Mouse (Mus musculus) limb, embryonic 15.5 days (tissue): ENCODE data around the gene Gdf11. TPM values are rescaled to one million over a fixed set of nuclear protein-coding genes. Genes with fewer than 3 reads are reported as not detected.

ENCODE experiments used
- ATAC-seq: fragments of 200-750 bp; cut with Nextera tagmentation; 2 replicates; pipeline ENCODE4 v1.8.0; 2017; ENCODE audit warnings: low read depth, moderate TSS enrichment; ENCODE audit not compliant: insufficient number of reproducible peaks, low FRiP score, low TSS enrichment
- H3K27ac ChIP-seq: fragments of 300-500 bp; sonication (generic); 2 replicates; pipeline ENCODE4 v1.5.1; 2015; ENCODE audit warnings: moderate library complexity, mild to moderate bottlenecking, inconsistent platforms
- H3K27me3 ChIP-seq: fragments of 300-500 bp; sonication (generic); 2 replicates; pipeline ENCODE4 v1.6.1; 2015; ENCODE audit warnings: inconsistent platforms
- H3K36me3 ChIP-seq: fragments of 300-500 bp; sonication (generic); 2 replicates; pipeline ENCODE4 v1.6.1; 2015; ENCODE audit warnings: inconsistent platforms
- H3K4me1 ChIP-seq: fragments of 300-500 bp; sonication (generic); 2 replicates; pipeline ENCODE4 v1.6.1; 2015; ENCODE audit warnings: inconsistent platforms
- H3K4me2 ChIP-seq: fragments of 300-500 bp; sonication (generic); 2 replicates; pipeline ENCODE4 v1.6.1; 2015; ENCODE audit warnings: mild to moderate bottlenecking, inconsistent platforms
- H3K4me3 ChIP-seq: fragments of 300-500 bp; sonication (generic); 2 replicates; pipeline ENCODE4 v1.5.1; 2015; ENCODE audit warnings: mild to moderate bottlenecking, inconsistent platforms
- H3K9ac ChIP-seq: fragments of 300-500 bp; sonication (generic); 2 replicates; pipeline ENCODE4 v1.6.1; 2015; ENCODE audit warnings: inconsistent platforms
- H3K9me3 ChIP-seq: fragments of 300-500 bp; sonication (generic); 2 replicates; pipeline ENCODE4 v1.6.1; 2016; ENCODE audit warnings: inconsistent platforms
- WGBS: fragments of 180-500 bp; shearing (Covaris S2); methylation state at CpG from one replicate; pipeline ENCODE4 v1.1.7; 2015; 5-methylcytosine and 5-hydroxymethylcytosine counted together
- polyA plus RNA-seq: library from polyadenylated mRNA; unstranded; fragments of >200 nt; fragmentation: Nextera tagmentation; extraction: Ambion mirVana; gene quantifications from 2 replicates; pipeline ENCODE4 v1.2.1, GENCODE M21; 2015

Gene Gdf11
- polyA plus RNA-seq, 1 experiment from 2014 or later, result 5.9 TPM

- H3K9ac ChIP-seq, result 0 out of 2 replicates have a peak overlapping the region, but pooled peaks have one; percentile 14
- H3K27ac ChIP-seq, result peak overlapping the region; percentile 62
- H3K4me2 ChIP-seq, result peak overlapping the region; percentile 80
- no peaks in the 10 kb centered on the region for H3K27me3 ChIP-seq
- H3K4me3 ChIP-seq, result peak overlapping the region; percentile 77
- WGBS, result under 1% methylated on average over 7 of the region's 7 CpGs
- peaks cover 38% of the 10 kb centered on the region for H3K4me1 ChIP-seq
- H3K36me3 ChIP-seq, result peaks cover 27% of the 10 kb centered on the region
- 0 out of 2 replicates have a peak, but pooled peaks have one; percentile 17 for ATAC-seq
- no peaks in the 10 kb centered on the region for H3K9me3 ChIP-seq
Measured at GRCm38 (mm10) chr10:128888941-128889827, 2.3 kb downstream of the Gdf11 start.

- ATAC-seq, result no peak
- peaks cover 53% of the 10 kb centered on the region for H3K36me3 ChIP-seq
- H3K9ac ChIP-seq, result no peak overlapping the region
- H3K27me3 ChIP-seq, result no peaks in the 10 kb centered on the region
- no peak overlapping the region for H3K4me3 ChIP-seq
- WGBS, result 90% methylated on average over 5 of the region's 5 CpGs
- no peak overlapping the region for H3K27ac ChIP-seq
- no peak overlapping the region for H3K4me2 ChIP-seq
- peaks cover 7% of the 10 kb centered on the region; the same call in 1 of the 2 replicates for H3K4me1 ChIP-seq
- H3K9me3 ChIP-seq, result no peaks in the 10 kb centered on the region
Measured at GRCm38 (mm10) chr10:128882067-128882466, 9.5 kb downstream of the Gdf11 start.

- Histone ChIP-seq H3K4me1 (no peaks in the 10 kb centered on the region), H3K9ac (no peak overlapping the region), H3K36me3 (peaks cover 44% of the 10 kb centered on the region), H3K4me2 (no peak overlapping the region), H3K27ac (no peak overlapping the region), H3K9me3 (no peaks in the 10 kb centered on the region), H3K27me3 (no peaks in the 10 kb centered on the region), H3K4me3 (no peak overlapping the region)
- ATAC-seq, result no peak
- 75% methylated on average over 2 of the region's 2 CpGs for WGBS
Measured at GRCm38 (mm10) chr10:128878811-128879210, 12.7 kb downstream of the Gdf11 start.

GRCm38 (mm10) chr10:128878291-128878690 lies 13.2 kb downstream of the Gdf11 start:
- no peak for ATAC-seq
- H3K4me3 ChIP-seq, result no peak overlapping the region
- H3K4me1 ChIP-seq, result no peaks in the 10 kb centered on the region
- no peak overlapping the region for H3K4me2 ChIP-seq
- no peaks in the 10 kb centered on the region for H3K27me3 ChIP-seq
- no peaks in the 10 kb centered on the region for H3K9me3 ChIP-seq
- H3K9ac ChIP-seq, result no peak overlapping the region
- H3K36me3 ChIP-seq, result peaks cover 49% of the 10 kb centered on the region
- no peak overlapping the region for H3K27ac ChIP-seq

- Histone ChIP-seq H3K4me1 (no peaks in the 10 kb centered on the region), H3K4me2 (no peak overlapping the region), H3K27ac (no peak overlapping the region), H3K4me3 (no peak overlapping the region), H3K36me3 (peaks cover 65% of the 10 kb centered on the region), H3K9ac (no peak overlapping the region), H3K27me3 (no peaks in the 10 kb centered on the region), H3K9me3 (no peaks in the 10 kb centered on the region)
- WGBS, result 84% methylated on average over 3 of the region's 3 CpGs
- ATAC-seq, result no peak
Measured at GRCm38 (mm10) chr10:128870341-128870740, 21.2 kb downstream of the Gdf11 start.

GRCm38 (mm10) chr10:128866518-128866917 lies 25.0 kb downstream of the Gdf11 start:
- Histone ChIP-seq H3K4me2 (no peak overlapping the region), H3K27me3 (no peaks in the 10 kb centered on the region), H3K9ac (no peak overlapping the region), H3K36me3 (peaks cover 49% of the 10 kb centered on the region), H3K9me3 (no peaks in the 10 kb centered on the region), H3K4me1 (no peaks in the 10 kb centered on the region), H3K4me3 (no peak overlapping the region), H3K27ac (no peak overlapping the region)
- 93% methylated on average over 1 of the region's 1 CpGs for WGBS
- no peak for ATAC-seq

- no peak overlapping the region for H3K4me2 ChIP-seq
- H3K9ac ChIP-seq, result no peak overlapping the region
- peaks cover 49% of the 10 kb centered on the region for H3K36me3 ChIP-seq
- no peaks in the 10 kb centered on the region for H3K9me3 ChIP-seq
- H3K27me3 ChIP-seq, result no peaks in the 10 kb centered on the region
- H3K27ac ChIP-seq, result no peak overlapping the region
- H3K4me1 ChIP-seq, result no peaks in the 10 kb centered on the region
- ATAC-seq, result no peak
- H3K4me3 ChIP-seq, result no peak overlapping the region
- 77% methylated on average over 3 of the region's 3 CpGs for WGBS
Measured at GRCm38 (mm10) chr10:128866042-128866441, 25.5 kb downstream of the Gdf11 start.

- no peaks in the 10 kb centered on the region for H3K9me3 ChIP-seq
- no peak overlapping the region for H3K27ac ChIP-seq
- no peak overlapping the region for H3K4me2 ChIP-seq
- no peak overlapping the region for H3K9ac ChIP-seq
- H3K36me3 ChIP-seq, result peaks cover 48% of the 10 kb centered on the region
- ATAC-seq, result no peak
- H3K4me3 ChIP-seq, result no peak overlapping the region
- no peaks in the 10 kb centered on the region for H3K4me1 ChIP-seq
- no peaks in the 10 kb centered on the region for H3K27me3 ChIP-seq
Measured at GRCm38 (mm10) chr10:128861176-128861575, 30.3 kb downstream of the Gdf11 start.

- Histone ChIP-seq H3K4me2 (no peak overlapping the region), H3K36me3 (peaks cover 45% of the 10 kb centered on the region), H3K27me3 (no peaks in the 10 kb centered on the region), H3K9ac (no peak overlapping the region), H3K4me1 (no peaks in the 10 kb centered on the region), H3K27ac (no peak overlapping the region), H3K4me3 (no peak overlapping the region), H3K9me3 (no peaks in the 10 kb centered on the region)
- no peak for ATAC-seq
- WGBS, result 66% methylated on average over 3 of the region's 3 CpGs
Measured at GRCm38 (mm10) chr10:128850339-128850738, 41.2 kb downstream of the Gdf11 start.

- H3K27me3 ChIP-seq, result no peaks in the 10 kb centered on the region
- 59% methylated on average over 2 of the region's 2 CpGs for WGBS
- no peak for ATAC-seq
- peaks cover 47% of the 10 kb centered on the region for H3K36me3 ChIP-seq
- H3K27ac ChIP-seq, result no peak overlapping the region
- no peaks in the 10 kb centered on the region for H3K4me1 ChIP-seq
- no peaks in the 10 kb centered on the region for H3K9me3 ChIP-seq
- H3K4me3 ChIP-seq, result no peak overlapping the region
- no peak overlapping the region for H3K4me2 ChIP-seq
- H3K9ac ChIP-seq, result no peak overlapping the region
Measured at GRCm38 (mm10) chr10:128848426-128848825, 43.1 kb downstream of the Gdf11 start.

GRCm38 (mm10) chr10:128846664-128847063 lies 44.9 kb downstream of the Gdf11 start:
- Histone ChIP-seq H3K9ac (no peak overlapping the region), H3K4me1 (no peaks in the 10 kb centered on the region), H3K4me3 (no peak overlapping the region), H3K27me3 (no peaks in the 10 kb centered on the region), H3K4me2 (no peak overlapping the region), H3K27ac (no peak overlapping the region), H3K36me3 (peaks cover 54% of the 10 kb centered on the region), H3K9me3 (no peaks in the 10 kb centered on the region)
- 89% methylated on average over 4 of the region's 4 CpGs for WGBS
- no peak for ATAC-seq

GRCm38 (mm10) chr10:128845516-128845915 lies 46.0 kb downstream of the Gdf11 start:
- 48% methylated on average over 2 of the region's 2 CpGs for WGBS
- H3K4me3 ChIP-seq, result no peak overlapping the region
- no peak overlapping the region for H3K9ac ChIP-seq
- H3K27ac ChIP-seq, result no peak overlapping the region
- no peak overlapping the region for H3K4me2 ChIP-seq
- ATAC-seq, result no peak
- H3K9me3 ChIP-seq, result no peaks in the 10 kb centered on the region
- no peaks in the 10 kb centered on the region for H3K4me1 ChIP-seq
- no peaks in the 10 kb centered on the region for H3K27me3 ChIP-seq
- peaks cover 61% of the 10 kb centered on the region for H3K36me3 ChIP-seq
